Mouse (Mus musculus) heart, embryonic 12.5 days (tissue): ENCODE results near the gene Grin2a. TPM values are rescaled to one million over a fixed set of nuclear protein-coding genes. Genes with fewer than 3 reads are reported as not detected.

Experiments
- ATAC-seq: fragments of 200-750 bp; cut with Nextera tagmentation; 2 replicates; pipeline ENCODE4 v1.8.0; 2017; ENCODE audit warnings: moderate TSS enrichment, moderate library complexity; ENCODE audit not compliant: insufficient number of reproducible peaks, low FRiP score
- H3K27ac ChIP-seq: fragments of 300-500 bp; sonication (generic); 2 replicates; pipeline ENCODE4 v1.5.1; 2016; ENCODE audit warnings: mild to moderate bottlenecking, moderate library complexity; ENCODE audit not compliant: poor library complexity, severe bottlenecking
- H3K27me3 ChIP-seq: fragments of 300-500 bp; sonication (generic); replicated peaks from 2 replicates; pipeline ENCODE4 v1.6.1; 2016; ENCODE audit warnings: mild to moderate bottlenecking, moderate library complexity
- H3K36me3 ChIP-seq: fragments of 300-500 bp; sonication (generic); 2 replicates; pipeline ENCODE4 v1.6.1; 2016; ENCODE audit warnings: mild to moderate bottlenecking, moderate library complexity
- H3K4me1 ChIP-seq: fragments of 300-500 bp; sonication (generic); replicated peaks from 2 replicates; pipeline ENCODE4 v1.6.1; 2016; ENCODE audit warnings: mild to moderate bottlenecking
- H3K4me2 ChIP-seq: fragments of 300-500 bp; sonication (generic); 2 replicates; pipeline ENCODE4 v1.6.1; 2016; ENCODE audit warnings: mild to moderate bottlenecking, moderate library complexity
- H3K4me3 ChIP-seq: fragments of 300-500 bp; sonication (generic); 2 replicates; pipeline ENCODE4 v1.5.1; 2016; ENCODE audit warnings: mild to moderate bottlenecking
- H3K9ac ChIP-seq: fragments of 300-500 bp; sonication (generic); 2 replicates; pipeline ENCODE4 v1.6.1; 2016; ENCODE audit warnings: mild to moderate bottlenecking, moderate library complexity
- H3K9me3 ChIP-seq: fragments of 300-500 bp; sonication (generic); replicated peaks from 2 replicates; pipeline ENCODE4 v1.6.1; 2016; ENCODE audit warnings: mild to moderate bottlenecking, moderate library complexity
- WGBS: fragments of 180-500 bp; shearing (Covaris S2); methylation state at CpG from one replicate; pipeline ENCODE4 v1.1.7; 2016; 5-methylcytosine and 5-hydroxymethylcytosine counted together
- polyA plus RNA-seq: library from polyadenylated mRNA; unstranded; fragments of >200 nt; fragmentation: Nextera tagmentation; extraction: Ambion mirVana; gene quantifications from 2 replicates; pipeline ENCODE4 v1.2.1, GENCODE M21; 2016

Grin2a gene
- polyA plus RNA-seq, 1 experiment from 2014 or later = 0.98 TPM

GRCm38 (mm10) chr16:9571793-9572192, 423.6 kb downstream of the Grin2a start:
- no peak overlapping the region for H3K9ac ChIP-seq
- no peaks in the 10 kb centered on the region for H3K9me3 ChIP-seq
- H3K4me1 ChIP-seq = no peaks in the 10 kb centered on the region
- H3K27ac ChIP-seq = no peak overlapping the region
- H3K36me3 ChIP-seq = no peaks in the 10 kb centered on the region
- WGBS = 62% methylated on average over 1 of the region's 1 CpGs
- no peaks in the 10 kb centered on the region for H3K27me3 ChIP-seq
- H3K4me3 ChIP-seq = no peak overlapping the region
- no peak overlapping the region for H3K4me2 ChIP-seq
- ATAC-seq = no peak

GRCm38 (mm10) chr16:9567286-9567685, 428.1 kb downstream of the Grin2a start:
- H3K27ac ChIP-seq = no peak overlapping the region
- H3K9ac ChIP-seq = no peak overlapping the region

GRCm38 (mm10) chr16:9561816-9562215, 433.5 kb downstream of the Grin2a start:
- 34% methylated on average over 1 of the region's 1 CpGs for WGBS
- Histone ChIP-seq H3K4me2 (no peak overlapping the region), H3K4me1 (0 out of 2 replicates have a peak, but pooled peaks cover 3% of the 10 kb centered on the region), H3K9ac (no peak overlapping the region), H3K9me3 (no peaks in the 10 kb centered on the region), H3K4me3 (no peak overlapping the region), H3K36me3 (no peaks in the 10 kb centered on the region), H3K27ac (no peak overlapping the region), H3K27me3 (no peaks in the 10 kb centered on the region)
- no peak for ATAC-seq

More at GRCm38 (mm10) chr16:9567286-9567685, 428.1 kb downstream of the Grin2a start:
- Histone ChIP-seq H3K4me2 (no peak overlapping the region), H3K9me3 (no peaks in the 10 kb centered on the region), H3K27me3 (no peaks in the 10 kb centered on the region), H3K36me3 (no peaks in the 10 kb centered on the region), H3K4me3 (no peak overlapping the region), H3K4me1 (0 out of 2 replicates have a peak, but pooled peaks cover 3% of the 10 kb centered on the region)
- ATAC-seq = no peak
- WGBS = 46% methylated on average over 2 of the region's 2 CpGs

GRCm38 (mm10) chr16:9535196-9535595, 460.2 kb downstream of the Grin2a start:
- WGBS = 85% methylated on average over 5 of the region's 5 CpGs
- Histone ChIP-seq H3K4me3 (no peak overlapping the region), H3K4me1 (no peaks in the 10 kb centered on the region), H3K27me3 (no peaks in the 10 kb centered on the region), H3K36me3 (no peaks in the 10 kb centered on the region), H3K27ac (no peak overlapping the region), H3K9me3 (0 out of 2 replicates have a peak, but pooled peaks cover 7% of the 10 kb centered on the region), H3K9ac (no peak overlapping the region), H3K4me2 (no peak overlapping the region)
- ATAC-seq = no peak

GRCm38 (mm10) chr16:9533564-9534332, 461.6 kb downstream of the Grin2a start:
- no peak for ATAC-seq
- no peak overlapping the region for H3K4me3 ChIP-seq
- 0 out of 2 replicates have a peak, but pooled peaks cover 7% of the 10 kb centered on the region for H3K9me3 ChIP-seq
- H3K27ac ChIP-seq = no peak overlapping the region
- no peaks in the 10 kb centered on the region for H3K4me1 ChIP-seq
- no peak overlapping the region for H3K4me2 ChIP-seq
- no peaks in the 10 kb centered on the region for H3K36me3 ChIP-seq
- no peak overlapping the region for H3K9ac ChIP-seq
- H3K27me3 ChIP-seq = no peaks in the 10 kb centered on the region
- 68% methylated on average over 9 of the region's 9 CpGs for WGBS

- Histone ChIP-seq H3K4me1 (no peaks in the 10 kb centered on the region), H3K36me3 (no peaks in the 10 kb centered on the region), H3K4me2 (no peak overlapping the region), H3K9me3 (0 out of 2 replicates have a peak, but pooled peaks cover 7% of the 10 kb centered on the region), H3K27me3 (no peaks in the 10 kb centered on the region), H3K9ac (no peak overlapping the region), H3K4me3 (no peak overlapping the region), H3K27ac (no peak overlapping the region)
- WGBS = 73% methylated on average over 6 of the region's 6 CpGs
- ATAC-seq = no peak
These were observed 462.4 kb downstream of the Grin2a start for GRCm38 (mm10) chr16:9532843-9533532.

- Histone ChIP-seq H3K27ac (no peak overlapping the region), H3K9me3 (no peaks in the 10 kb centered on the region), H3K9ac (no peak overlapping the region), H3K27me3 (no peaks in the 10 kb centered on the region), H3K4me2 (no peak overlapping the region), H3K36me3 (no peaks in the 10 kb centered on the region), H3K4me3 (no peak overlapping the region), H3K4me1 (no peaks in the 10 kb centered on the region)
- no peak for ATAC-seq
- 62% methylated on average over 5 of the region's 5 CpGs for WGBS
These were observed 468.1 kb downstream of the Grin2a start for GRCm38 (mm10) chr16:9527214-9527613.

- ATAC-seq = no peak
- Histone ChIP-seq H3K4me1 (no peaks in the 10 kb centered on the region), H3K4me2 (no peak overlapping the region), H3K4me3 (no peak overlapping the region), H3K27me3 (no peaks in the 10 kb centered on the region), H3K9ac (no peak overlapping the region), H3K9me3 (peaks cover 8% of the 10 kb centered on the region), H3K36me3 (no peaks in the 10 kb centered on the region), H3K27ac (no peak overlapping the region)
These were observed 472.0 kb downstream of the Grin2a start for GRCm38 (mm10) chr16:9523314-9523713.

Other genes with a start within 250 kb of the Grin2a start
- 0.34 TPM in 1 of 2 replicates, not detected in the other for gene Rpl39l, start 174.7 kb upstream of the Grin2a start, polyA plus RNA-seq
- gene Atf7ip2, start 197.2 kb upstream of the Grin2a start, polyA plus RNA-seq = 0.78 and 1.2 TPM in 2 replicates